Mouse (Mus musculus) thymus, postnatal 10 days (tissue): ENCODE data around the gene Rmdn2.

Experiments used
- DNase-seq, 2 experiments: peaks; one replicate each; pipeline ENCODE4 v3.0.0; 2021; ENCODE audit warnings: low spot score in 2 of 2

The Rmdn2 gene

DNA sequence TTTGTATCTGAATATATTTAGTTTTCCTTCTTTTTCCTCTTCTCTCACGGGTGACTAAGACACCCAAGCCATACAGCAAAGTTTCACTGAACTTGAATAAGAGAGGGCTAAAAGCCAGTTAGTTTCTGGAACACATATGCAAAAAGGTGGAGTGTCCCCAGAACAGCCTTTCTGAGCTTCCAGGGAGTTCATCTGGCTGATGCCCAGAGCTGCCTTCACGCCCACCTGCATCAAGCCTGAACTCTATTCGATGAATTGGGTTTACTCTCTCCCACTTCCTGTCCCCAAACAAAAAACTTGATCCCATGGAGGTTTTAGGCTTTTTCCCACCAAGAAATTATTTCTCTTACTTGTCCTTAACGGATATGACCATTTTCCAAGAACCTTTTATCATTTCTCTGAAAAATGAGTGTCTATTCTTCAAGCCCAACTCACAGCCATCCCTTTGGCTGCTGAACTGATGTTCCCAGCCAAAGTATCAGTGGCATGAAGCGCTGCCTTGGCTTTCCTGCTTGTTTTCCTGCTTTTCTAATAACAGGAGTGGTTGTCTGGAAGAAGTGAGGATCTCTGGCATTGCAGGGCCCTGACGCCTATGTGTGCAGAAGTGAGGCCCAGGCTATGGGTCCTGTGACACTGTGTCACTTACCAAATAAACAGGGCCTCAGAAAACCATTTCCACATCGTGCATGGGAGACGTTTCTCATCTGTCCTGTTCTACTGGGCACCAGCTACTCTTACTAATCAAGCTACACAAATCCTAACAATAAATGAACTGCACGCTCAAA, 94.2 kb downstream of the Rmdn2 start:
- DNase-seq: no peak

DNA sequence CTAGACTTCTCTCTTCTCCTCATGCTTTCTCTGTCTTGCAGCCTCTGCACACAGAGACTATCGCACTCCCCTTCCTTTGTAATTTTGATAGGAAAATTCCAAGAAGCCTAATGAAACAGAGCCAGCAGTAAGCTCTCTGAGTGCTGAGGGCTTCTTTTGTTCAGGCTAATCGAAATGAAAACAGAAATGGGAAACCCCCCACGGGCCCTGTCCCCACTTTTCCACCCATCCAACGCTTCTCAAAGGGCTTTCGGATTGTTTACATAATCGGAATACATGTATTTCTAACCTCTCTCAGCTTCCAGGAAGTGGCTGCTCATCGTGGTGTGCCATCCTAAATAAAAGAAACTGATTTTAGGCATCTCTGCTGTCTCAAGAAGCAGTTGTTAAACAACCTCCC, 96.5 kb downstream of the Rmdn2 start:
- DNase-seq: no peak

DNA sequence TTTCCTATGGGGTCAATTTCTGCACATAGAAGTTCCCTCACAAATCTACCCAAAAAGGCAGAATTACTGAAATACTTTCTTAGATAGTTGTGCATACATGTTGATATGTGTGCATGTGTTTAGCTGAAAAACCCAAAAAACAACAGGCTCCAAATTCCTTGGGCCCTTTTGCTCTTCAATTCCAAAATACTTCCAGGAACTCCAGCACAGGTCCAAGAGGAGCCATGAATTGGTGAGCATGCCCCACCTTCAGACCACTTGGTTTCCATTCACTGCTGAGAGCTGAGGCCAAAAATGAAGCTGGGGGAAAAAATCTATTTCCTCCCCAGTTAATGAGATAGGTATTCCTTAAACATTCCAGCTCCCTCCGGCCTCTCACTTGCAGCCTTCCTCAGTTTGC, 98.1 kb downstream of the Rmdn2 start:
- DNase-seq: no peak

DNA sequence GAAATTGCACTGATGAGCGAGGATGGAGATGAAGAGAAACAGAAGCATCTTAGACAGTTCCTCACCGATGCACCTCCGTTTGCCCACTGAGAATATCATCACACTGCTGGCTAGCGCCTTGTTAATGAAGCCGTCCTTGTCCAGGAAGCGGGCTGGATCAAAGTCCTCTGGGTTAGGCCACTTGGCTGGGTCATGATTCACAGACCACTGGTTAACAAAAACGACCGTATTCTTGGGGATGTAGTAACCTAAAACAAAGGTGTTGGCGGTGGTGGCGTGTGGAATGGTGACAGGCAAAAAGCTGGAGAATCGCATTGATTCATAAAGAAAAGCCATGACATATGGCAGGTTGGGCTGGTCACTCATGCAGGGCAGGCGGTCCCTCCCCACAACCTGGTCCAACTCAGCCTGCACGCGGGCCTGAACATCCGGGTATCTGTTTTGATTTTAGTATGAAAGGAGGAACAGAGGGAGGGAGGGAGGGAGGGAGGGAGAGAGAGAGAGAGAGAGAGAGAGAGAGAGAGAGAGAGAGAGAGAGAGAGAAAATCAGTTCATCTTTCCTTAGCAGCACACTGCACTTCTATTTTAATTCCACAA, 98.7 kb downstream of the Rmdn2 start:
- DNase-seq: no peak

DNA sequence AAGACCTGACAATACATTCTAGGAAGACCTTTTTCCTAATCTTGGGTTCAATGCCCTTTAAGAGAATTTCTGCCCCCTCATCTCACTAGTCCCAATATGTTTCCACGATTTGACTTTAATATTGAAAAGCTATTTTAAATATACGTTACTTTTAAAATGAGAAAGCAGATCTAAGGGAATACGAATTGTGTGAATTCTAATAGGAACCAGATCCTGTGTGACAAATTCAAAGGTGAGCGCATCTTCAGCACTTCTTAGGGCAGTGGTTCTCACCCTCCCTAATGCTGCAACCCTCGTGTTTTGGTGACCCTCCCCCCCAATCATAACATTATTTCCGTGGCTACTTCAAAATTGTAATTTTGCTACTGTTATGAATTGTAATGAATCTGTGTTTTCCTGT, 100.3 kb downstream of the Rmdn2 start:
- no peak for DNase-seq

DNA sequence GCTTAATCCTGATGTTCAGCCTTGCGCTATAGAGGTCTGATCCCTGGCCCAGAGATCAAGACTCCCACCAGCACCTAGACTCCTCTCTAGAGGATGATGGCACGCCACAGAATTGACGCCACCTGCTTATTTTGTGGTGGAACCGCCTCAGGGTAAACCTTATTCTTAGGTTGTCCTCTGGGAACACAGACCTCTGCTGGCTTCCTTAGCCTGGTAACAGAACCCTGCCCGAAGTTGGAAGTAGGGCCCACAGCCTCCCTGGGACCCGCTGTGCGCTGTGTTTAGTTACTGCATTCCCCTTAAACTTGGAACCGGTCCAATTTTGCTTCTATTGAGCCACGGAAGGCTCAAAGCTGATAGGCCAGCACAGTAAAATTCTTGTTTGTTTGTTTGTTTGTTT, 100.9 kb downstream of the Rmdn2 start:
- DNase-seq: no peak

DNA sequence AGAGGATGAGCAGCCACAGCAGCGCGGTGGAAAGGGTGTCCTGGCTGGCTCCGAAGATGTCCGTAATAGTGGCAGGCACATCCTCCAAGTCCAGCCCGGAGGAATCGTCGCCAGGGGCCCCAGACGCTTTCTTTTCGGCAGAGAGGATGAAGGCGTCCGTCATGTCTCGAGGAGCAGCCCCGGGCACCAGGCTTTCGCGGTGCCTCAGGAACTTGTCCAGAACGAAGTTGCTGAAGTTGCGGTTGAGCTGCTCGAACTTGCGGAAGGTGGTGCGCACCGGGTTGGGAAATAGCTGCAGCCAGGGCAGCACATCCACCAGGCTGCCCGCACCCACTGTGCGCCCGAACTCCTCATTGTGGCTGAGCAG, 101.6 kb downstream of the Rmdn2 start:
- no peak for DNase-seq

DNA sequence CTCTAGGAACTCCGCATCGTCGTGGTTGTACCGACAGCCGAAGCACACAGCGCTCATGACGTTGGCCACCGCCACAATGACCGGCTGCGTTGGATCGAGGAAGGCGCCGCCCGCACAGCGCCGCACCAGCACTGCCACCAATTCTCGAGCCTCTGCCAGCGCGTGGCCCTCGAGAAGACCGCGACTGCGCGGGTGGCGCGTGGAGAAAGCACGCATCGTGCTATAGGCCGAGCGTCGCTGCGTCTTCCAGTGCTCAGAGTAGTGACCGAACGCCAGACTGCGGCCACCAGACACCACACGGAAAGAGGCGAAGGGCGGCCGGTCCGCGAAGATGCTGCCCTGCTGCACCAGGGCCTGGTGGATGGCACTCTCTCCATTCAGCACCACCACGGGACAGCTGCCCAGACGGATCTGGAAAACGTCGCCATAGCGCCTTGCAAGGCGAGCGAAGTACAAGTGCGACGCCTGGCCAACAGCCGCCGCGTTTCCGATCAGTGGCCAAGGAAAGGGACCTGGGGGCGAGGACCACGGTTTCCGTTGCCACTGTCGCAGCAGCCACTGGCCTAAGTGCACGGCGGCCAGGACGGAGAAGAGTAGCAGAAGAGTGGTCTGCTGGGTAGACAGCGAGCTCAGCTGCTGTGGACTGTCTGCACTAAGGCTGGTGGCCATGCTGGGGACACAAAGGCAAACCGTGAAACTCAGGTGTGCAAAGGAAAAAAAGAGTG, 102.1 kb downstream of the Rmdn2 start:
- no peak for DNase-seq

DNA sequence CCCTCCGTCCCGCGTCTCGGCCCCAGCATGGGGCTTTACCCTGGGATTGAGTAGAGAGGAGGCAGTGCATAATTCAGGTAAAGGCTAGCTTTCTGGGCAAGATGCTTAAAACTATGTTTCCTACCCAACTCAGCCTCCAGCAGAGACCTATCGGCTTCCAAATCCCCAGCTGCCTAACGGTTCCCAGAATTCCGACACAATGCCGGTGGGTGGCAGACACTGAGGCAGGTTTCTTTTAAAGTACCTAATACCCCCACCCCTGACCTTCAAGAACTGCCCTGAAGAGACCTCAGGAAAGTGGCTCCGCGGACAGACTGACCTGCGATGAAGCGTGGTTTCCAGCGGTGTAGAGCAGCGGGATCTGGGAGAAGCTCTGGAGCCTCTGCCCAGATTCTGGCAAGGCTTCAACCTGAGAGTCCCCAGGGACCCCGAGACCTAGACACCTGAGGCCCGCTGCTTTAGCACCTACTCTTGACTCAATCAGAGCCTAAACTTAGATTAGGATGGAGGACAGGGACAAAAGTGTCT, 102.8 kb downstream of the Rmdn2 start:
- DNase-seq: no peak

DNA sequence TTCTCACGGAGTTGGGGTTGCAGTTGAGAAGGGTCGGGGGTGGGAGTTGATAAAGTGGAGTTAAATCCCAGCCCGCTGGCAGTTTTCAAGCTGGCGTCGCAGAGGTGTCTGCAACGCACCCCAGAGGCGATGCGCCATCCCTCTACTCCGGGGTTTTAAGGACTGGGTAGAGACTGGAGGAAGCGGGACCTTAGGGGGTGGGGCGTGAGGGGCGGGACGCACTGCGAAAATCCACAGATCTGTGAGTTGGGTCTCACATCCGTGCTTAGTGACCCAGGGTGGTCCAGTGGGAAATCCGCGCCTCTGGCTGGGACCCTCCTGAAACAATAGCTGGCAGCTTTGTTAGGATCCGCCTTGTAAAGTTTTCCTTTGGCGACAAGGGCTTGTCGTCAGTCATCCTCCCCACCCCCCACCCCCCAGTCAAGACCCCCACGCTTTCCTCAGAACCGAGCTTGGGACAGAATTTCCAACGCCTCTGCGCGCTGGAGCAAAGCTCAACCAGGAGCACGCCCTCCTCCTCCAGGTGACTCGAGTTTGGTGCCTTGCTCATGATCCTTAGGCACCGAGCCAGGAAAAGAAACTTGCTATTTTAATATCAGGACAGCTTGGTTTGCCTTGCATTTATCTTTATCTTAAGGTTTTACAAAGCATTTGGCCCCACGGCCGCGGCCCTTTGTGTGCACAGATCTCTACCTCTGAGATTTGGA, 103.4 kb downstream of the Rmdn2 start, which contains the start of gene Cyp1b1:
TSS of gene Cyp1b1 (minus strand) at position 131 of the 707 bp plus-strand sequence.
- no peak for DNase-seq

DNA sequence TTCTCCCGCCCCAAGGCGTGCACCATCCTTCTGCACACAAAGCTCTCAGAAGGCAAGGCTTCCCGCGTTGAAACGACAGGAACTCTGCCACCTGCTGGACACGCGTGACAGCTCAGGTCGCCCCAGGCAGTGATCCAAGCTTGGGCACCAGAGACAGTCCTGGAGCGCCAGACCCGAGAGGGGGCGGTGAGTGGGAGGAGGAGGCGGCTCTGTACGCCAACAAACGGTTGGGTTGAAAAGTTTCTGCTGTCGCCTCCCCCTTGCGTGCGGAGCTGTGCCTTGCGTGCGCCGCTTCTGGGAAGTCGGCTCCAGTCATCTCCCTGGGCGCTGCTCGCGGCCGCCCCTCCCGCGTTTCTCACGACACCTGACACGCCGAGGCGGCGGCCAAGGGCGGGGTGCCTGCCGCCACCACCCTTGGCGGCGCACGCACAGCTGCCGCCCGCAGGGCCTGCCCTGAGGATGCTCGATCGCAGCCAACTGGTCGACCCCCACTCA, 104.0 kb downstream of the Rmdn2 start:
- peak; percentile 81 to 90 for DNase-seq

DNA sequence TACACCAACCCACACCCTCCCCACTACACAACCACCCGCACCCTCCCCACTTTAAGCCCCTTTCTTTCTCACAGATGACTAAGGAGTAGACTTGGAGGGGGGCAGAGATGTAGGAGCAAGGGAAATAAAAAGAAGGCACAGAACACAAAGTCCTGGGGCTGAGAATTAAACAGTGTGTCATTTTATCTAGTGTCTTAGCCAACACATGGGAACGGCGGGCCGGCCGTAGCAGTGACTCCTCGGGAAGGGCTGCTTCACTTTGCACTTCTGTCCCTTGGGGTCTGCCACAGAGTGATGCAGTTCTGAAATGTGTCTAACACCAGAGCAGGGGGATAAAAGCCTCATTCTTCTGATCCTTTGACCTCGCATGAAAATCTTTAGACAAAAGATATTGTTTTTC, 109.0 kb downstream of the Rmdn2 start:
- DNase-seq: no peak

DNA sequence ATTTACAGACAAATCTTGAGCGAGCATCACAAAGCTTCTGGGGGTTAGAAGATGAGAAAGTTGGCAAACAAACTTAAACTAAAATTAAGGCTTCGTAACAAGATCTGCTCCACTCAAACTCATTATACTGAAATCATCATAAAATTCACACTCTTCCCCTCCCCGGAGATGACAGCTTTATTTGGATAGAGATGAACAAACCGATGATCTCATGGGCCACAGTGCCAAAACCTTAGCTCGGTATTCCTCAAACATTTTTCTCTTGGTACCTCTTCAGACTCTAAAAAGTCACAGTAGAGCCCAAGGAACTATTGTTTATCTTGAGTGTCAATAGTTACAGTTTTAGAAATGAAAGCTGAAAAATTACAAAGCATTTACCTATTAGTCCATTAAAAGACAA, 115.0 kb downstream of the Rmdn2 start:
- no peak for DNase-seq

DNA sequence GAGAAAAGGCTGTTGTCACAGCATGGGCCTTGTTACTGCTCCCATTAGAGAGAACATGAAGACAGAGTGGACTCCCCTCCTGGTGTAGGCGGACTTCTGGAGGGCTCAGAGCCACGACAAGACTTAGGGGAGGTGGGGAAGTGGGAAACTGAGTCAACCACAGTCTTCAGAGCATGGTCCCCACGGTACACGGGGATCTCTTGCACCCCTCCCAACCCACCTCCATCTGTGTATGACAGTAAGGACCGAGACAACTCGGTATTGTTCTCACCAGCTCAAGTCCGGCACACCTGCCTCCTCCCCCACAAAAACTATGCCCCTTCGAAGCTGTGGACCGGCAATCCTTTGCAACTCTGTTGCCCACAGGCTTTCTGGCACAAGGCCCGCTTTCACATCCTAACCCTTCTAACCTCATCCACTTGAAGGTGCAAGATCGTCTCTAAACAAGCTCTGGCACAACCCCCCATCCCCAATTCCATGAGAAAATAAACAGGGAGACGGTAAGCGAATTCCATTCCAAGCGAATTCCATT, 116.5 kb downstream of the Rmdn2 start:
- DNase-seq: no peak

DNA sequence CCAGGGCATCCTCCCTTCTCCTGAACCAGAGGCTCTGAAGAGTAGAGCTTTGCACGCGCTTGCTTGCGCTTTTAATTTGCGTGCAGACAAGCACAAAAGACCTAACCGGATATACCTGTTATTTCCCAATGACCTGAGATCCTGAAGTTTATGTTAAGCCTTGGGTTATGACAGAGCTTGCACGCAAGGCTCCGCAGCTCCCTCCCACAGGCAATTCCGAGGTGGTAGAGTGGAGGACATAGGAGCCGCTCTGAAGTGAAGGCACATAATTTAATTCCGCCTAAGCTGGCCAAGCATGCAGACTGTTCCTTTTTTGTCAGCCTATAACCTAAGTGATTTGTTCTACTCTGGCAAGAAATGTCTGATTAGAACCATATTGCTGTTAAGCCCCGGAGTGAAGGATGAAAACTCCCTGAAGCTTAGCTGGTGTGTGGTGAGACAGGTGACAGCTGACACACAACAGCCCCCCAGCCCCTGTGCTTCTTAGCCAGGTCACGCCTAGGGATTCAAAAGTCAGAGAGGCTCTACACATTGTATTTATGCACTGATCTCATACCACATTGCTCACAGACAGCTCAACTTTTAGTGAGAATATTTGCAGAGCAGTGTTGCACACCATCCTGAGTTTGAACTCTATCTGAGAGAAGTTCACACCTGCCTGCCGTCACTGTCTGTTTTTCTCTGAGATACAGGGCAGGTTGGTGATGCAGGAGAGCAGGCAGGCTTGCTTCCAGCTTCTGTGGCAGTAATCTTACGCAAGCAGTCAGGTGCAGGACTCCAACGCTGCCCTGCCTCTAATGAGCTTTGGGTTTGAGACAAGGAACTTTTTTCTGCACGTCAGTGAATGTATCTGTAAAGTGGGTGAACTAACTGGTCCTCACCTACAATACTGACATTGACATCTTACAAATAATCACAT, 117.2 kb downstream of the Rmdn2 start:
- no peak for DNase-seq

DNA sequence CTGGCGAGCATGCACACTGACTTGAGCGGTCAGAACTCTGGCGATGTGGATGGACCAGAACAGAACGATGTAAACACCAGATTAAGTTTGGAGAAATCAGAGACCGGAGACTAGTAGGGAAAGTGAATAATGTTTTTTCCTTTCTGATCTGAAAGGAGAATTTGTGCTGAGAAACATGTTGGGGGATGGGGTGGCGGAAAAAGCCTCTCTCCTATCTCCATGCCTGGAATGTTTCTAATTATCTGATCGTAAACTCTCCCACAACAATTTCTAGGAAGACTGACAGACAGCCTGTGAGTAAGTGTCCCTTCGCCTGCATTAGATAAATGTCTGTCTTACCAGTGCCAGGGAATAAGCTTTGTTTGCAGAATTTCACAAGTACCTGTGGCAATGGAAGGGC, 119.3 kb downstream of the Rmdn2 start:
- DNase-seq: no peak

DNA sequence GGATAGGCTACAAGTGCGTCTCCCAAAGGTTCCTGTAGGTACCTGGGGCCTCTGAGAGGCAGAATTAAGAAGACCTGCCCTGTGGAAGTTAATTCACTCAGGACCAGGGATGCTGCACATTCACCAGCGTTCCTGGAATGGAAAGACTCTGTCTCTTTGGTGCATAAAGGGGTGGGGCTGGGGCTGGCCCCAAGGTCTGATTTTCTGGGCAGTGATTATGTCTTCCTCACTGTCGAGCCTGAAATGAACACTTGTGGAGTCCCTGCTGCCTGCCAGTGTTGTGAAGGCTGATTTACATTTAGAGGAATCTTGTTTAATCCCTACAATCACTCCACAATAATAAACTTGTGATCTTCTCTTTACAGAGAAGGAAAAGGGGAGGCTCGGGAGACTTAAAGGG, 121.4 kb downstream of the Rmdn2 start:
- DNase-seq: no peak

DNA sequence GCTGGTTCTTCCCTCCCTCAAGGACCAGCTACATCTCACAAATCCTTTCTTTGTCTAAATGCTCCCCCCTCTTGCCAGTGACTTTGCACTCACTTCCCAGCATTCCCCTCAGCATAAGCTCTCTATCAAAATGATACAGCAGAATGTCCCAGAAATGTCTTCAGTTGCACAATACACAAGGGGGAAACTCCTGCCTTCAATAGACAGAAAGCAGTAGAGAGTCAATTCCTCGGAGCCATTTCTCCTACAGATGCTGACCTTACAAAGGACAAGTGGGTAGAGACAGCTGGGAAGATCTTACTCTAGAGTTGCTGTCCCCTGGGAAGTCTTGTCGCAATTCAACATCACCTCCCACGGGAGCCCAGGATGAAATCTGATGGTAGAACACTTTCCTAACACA, 125.9 kb downstream of the Rmdn2 start:
- DNase-seq: no peak

DNA sequence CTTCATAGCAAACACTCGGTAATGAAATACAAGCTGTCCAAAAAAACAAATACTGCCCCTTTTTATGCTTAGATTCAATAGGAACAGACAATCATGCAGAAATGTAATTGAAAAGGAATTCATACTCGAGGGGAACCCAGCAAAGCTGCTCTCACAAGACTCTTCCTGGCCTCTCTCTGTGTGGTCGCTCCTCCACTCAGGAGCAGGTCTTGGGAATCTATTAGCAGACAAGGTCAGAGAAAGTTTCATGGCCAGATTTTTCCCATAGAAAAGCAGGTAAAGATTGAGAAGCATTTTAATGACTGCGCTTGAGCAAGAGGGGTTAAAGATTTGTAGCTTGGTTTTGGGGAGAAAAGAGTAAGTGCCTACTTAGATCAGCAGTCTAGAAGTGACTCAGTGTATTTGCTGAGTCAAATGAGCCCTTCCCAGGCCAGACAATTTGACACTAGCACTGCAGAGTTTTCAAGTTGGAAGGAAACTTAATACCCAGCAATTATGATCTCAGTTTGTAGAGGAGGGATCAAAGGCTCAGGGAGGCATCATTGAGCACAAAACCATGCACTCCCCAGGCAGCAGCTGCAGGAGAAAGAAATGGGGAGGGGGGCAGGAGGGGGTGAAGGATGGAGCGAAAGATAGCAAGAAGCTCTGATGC, 127.3 kb downstream of the Rmdn2 start:
- DNase-seq: no peak

DNA sequence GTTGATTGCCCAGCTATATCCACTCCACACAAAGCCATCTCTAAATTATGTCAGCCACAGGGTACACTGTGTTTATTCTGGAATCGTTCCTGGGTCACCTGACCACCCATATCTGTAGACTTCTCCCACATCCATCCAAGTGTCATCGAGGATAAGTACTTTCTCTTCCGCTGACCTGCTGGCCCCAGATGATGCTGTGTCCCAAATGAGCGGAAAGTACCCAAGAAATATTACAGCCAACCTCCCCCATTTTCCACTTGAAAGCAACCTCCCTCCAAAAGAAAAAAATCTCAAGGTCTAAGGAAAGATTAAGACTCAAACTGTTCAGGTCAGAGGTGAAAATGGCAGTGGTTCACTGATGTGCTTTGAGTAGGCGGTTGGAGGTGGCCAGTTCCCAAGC, 131.0 kb downstream of the Rmdn2 start:
- DNase-seq: no peak
